Mouse (Mus musculus) erythroblast, embryonic 14.5 days (primary cell): ENCODE data around the gene Fer1l5.

Source experiments
- GATA1 ChIP-seq: IDR thresholded peaks from 2 replicates; pipeline ENCODE4 v1.6.1; 2012; ENCODE audit warnings: low read length, inconsistent platforms, mixed read lengths
- TAL1 ChIP-seq: IDR thresholded peaks from 3 replicates; pipeline ENCODE4 v1.6.1; 2012; ENCODE audit warnings: low read length, inconsistent platforms, mixed read lengths

GRCm38 (mm10) chr1:36367698-36368097 lies 4.4 kb upstream of the Fer1l5 start:
- TF ChIP-seq TAL1 (no peak), GATA1 (no peak)
